Mouse (Mus musculus) cerebellum, postnatal 4 days (tissue): ENCODE measurements at regions not wholly inside any gene's neighbourhood (a gene's known extent, or its start where the extent isn't known, plus 50 kb on each side); places are given as distances from the start of the nearest gene placed in this dataset.

Source experiments
- DNase-seq, 2 experiments: peaks; one replicate each; pipeline ENCODE4 v3.0.0; 2022; ENCODE audit warnings: low spot score in 2 of 2, mixed read lengths in 1 of 2

- DNase-seq, result no peak
Measured at GRCm38 (mm10) chr12:12578278-12578677, 316.3 kb downstream of the Fam49a start.

- DNase-seq, result no peak
Measured at GRCm38 (mm10) chr12:12570563-12571251, 308.8 kb downstream of the Fam49a start.

- DNase-seq, result no peak
Measured at GRCm38 (mm10) chr12:12567734-12568104, 305.8 kb downstream of the Fam49a start.

GRCm38 (mm10) chr12:12567058-12567733, 305.3 kb downstream of the Fam49a start:
- DNase-seq, result no peak

GRCm38 (mm10) chr12:12562267-12562666, 300.3 kb downstream of the Fam49a start:
- DNase-seq, result no peak

GRCm38 (mm10) chr12:12551818-12552217, 289.9 kb downstream of the Fam49a start:
- no peak for DNase-seq

GRCm38 (mm10) chr12:12549649-12550048, 287.7 kb downstream of the Fam49a start:
- DNase-seq, result no peak

- no peak for DNase-seq
Measured at GRCm38 (mm10) chr12:12548688-12549087, 286.7 kb downstream of the Fam49a start.

GRCm38 (mm10) chr12:12547477-12547876, 285.5 kb downstream of the Fam49a start:
- no peak for DNase-seq

GRCm38 (mm10) chr12:12546372-12547031, 284.6 kb downstream of the Fam49a start:
- DNase-seq, result no peak

GRCm38 (mm10) chr12:12541076-12542070, 279.4 kb downstream of the Fam49a start:
- DNase-seq, result no peak

- DNase-seq, result no peak
Measured at GRCm38 (mm10) chr12:12539291-12539690, 277.4 kb downstream of the Fam49a start.

GRCm38 (mm10) chr12:12534779-12535178, 272.8 kb downstream of the Fam49a start:
- no peak for DNase-seq

- no peak for DNase-seq
Measured at GRCm38 (mm10) chr12:12530796-12531195, 268.9 kb downstream of the Fam49a start.

GRCm38 (mm10) chr12:12529541-12529940, 267.6 kb downstream of the Fam49a start:
- no peak for DNase-seq

GRCm38 (mm10) chr12:12528478-12528981, 266.6 kb downstream of the Fam49a start:
- DNase-seq, result no peak

- DNase-seq, result no peak
Measured at GRCm38 (mm10) chr12:12527766-12528477, 266.0 kb downstream of the Fam49a start.

GRCm38 (mm10) chr12:12527366-12527765, 265.4 kb downstream of the Fam49a start:
- peak in 1 of 2 experiments; percentile 14 for DNase-seq

GRCm38 (mm10) chr12:12520311-12520852, 258.4 kb downstream of the Fam49a start:
- no peak for DNase-seq

- DNase-seq, result no peak
Measured at GRCm38 (mm10) chr12:12518490-12519070, 256.6 kb downstream of the Fam49a start.
